9 mouse cellular contexts compared by ENCODE assay signal in the genomic region with DNA sequence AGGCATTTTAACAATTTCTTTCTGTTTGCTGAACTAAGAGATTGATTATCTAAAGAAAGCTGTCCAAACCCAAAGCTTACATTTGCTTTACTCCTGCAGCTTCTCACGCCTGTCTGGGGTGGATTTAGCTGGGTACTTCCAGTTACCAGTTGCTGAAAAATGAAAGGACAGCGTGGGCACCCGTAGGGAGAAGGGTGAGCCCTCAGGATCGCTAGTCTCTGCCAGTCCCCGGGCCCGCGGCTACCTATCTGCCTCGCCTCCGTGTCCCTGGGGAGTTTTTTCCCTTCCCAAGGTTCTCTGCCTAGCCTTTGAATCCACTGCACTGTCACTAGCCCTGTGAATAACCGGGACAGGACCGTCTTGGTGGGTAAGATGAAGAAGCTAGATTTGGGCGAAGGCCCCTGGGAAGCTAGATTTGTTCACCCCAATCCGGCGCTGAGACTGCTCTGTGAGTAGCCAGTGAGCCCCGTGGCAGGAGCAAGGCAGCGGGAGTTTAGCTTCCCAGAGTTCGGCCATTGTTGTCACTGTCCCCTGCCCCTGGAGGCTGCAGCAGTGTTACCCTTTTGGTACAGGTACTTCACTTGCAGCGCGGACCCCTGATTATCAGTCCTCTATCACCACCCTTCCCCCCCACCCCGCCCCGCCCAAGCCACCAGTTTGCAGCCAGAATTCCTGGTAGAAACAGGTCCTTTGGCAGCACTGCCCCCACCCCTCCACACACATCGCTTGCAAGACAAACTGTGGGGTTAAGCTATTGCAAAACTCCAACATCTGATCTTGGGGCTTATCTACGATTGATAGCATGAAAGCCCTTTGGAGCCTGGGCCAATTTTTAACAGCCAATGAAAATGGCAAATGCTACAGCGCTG. TPM values are rescaled to one million over a fixed set of nuclear protein-coding genes. Genes with fewer than 3 reads are reported as not detected.
A peak's percentile ranks its signal among the peaks of the same experiment; 100 is the strongest.
DNase-seq lines count a peak whose midpoint lies in the region; ATAC-seq lines count a peak whose summit lies in the region.
"Had no signal": no experiment of that assay in that cellular context is flagged by ENCODE, and none has a peak within 500 bp of the region (broad histone marks: within the 10 kb centered on the region; RNA-seq: fewer than 3 reads in every experiment).

No protein-coding gene starts in this region.

- 0 out of 2 replicates have a peak overlapping the region, but pooled peaks have one; percentile 14 for H3K9ac ChIP-seq in stomach, embryonic 14.5 days (replicated peaks; ENCODE audit: low read depth, low read length)

- H3K27ac ChIP-seq in stomach, embryonic 14.5 days (ENCODE audit: low read length) = 0 out of 2 replicates have a peak overlapping the region, but pooled peaks have one; percentile 3

- no peaks in the 10 kb centered on the region for H3K4me1 ChIP-seq in stomach, embryonic 14.5 days (ENCODE audit: control insufficient read depth, insufficient read depth, low read length)

- no peaks in the 10 kb centered on the region for H3K9me3 ChIP-seq in stomach, embryonic 14.5 days (ENCODE audit: control insufficient read depth, low read depth, low read length)

- H3K4me2 ChIP-seq in stomach, embryonic 14.5 days (replicated peaks; ENCODE audit: low read depth, low read length) = peak overlapping the region; percentile 50

- WGBS in stomach, embryonic 14.5 days = 23% methylated on average over 24 of the region's 24 CpGs

- intact Hi-C loops in heart, postnatal 36 days (cut with DNase I) = no loop called here

- peak; percentile 61; the same call in 1 of the 2 replicates for ATAC-seq in stomach, embryonic 14.5 days (ENCODE audit: insufficient number of reproducible peaks, insufficient read depth, low FRiP score, low read depth)
- ATAC-seq: Patski had no signal

- peak; percentile 8 to 11 for DNase-seq in right cerebral cortex, adult 2 months (ENCODE audit: low spot score in 2 of 2)
- DNase-seq in right cerebral cortex, postnatal 14 days = no peak
- peak; percentile 34 for DNase-seq in embryo, embryonic 10.5 days (ENCODE audit: low spot score)
- peak; percentile 3 to 6 for DNase-seq in heart, postnatal 36 days
- DNase-seq in left cerebral cortex, adult 18-20 months (ENCODE audit: low spot score in 2 of 2) = peak; percentile 2 to 12
- DNase-seq in lung, postnatal 25 days (ENCODE audit: low spot score) = peak; percentile 29
- no peak for DNase-seq in spleen, adult 18-20 months

- peak overlapping the region; percentile 26 for H3K4me3 ChIP-seq in stomach, embryonic 14.5 days (ENCODE audit: low read depth, low read length)

- no peaks in the 10 kb centered on the region for H3K27me3 ChIP-seq in stomach, embryonic 14.5 days (ENCODE audit: control insufficient read depth, insufficient read depth, low read length)

- H3K36me3 ChIP-seq in stomach, embryonic 14.5 days (ENCODE audit: control insufficient read depth, insufficient read depth, low read length) = no peaks in the 10 kb centered on the region

RNA-seq across cellular contexts. Expression of gene Rgn, which starts 1.3 kb away (rescaled TPM):
- under 1 TPM; 0.31 to 0.38 TPM for total RNA-seq in heart, postnatal 36 days (2021)
- total RNA-seq in left cerebral cortex, adult 18-20 months (2021) = under 1 TPM; 0.23 to 0.35 TPM
- 0.71 and 0.93 TPM in 2 replicates for polyA plus RNA-seq in stomach, embryonic 14.5 days (2014; fragmentation: Nextera tagmentation; extraction: Ambion mirVana)

Comparison
In these comparisons a context has a peak if more than half of its experiments do, and no peak if none do; other contexts are left out.
1. DNase-seq: peak in right cerebral cortex, adult 2 months (2 of 2), embryo, embryonic 10.5 days (single experiment), heart, postnatal 36 days (2 of 2), left cerebral cortex, adult 18-20 months (2 of 2) and lung, postnatal 25 days (single experiment); none in right cerebral cortex, postnatal 14 days (single experiment) and spleen, adult 18-20 months (0 of 2).